Mouse (Mus musculus) heart, adult 8-10 months (tissue): ENCODE measurements around the gene Snupn. TPM values are rescaled to one million over a fixed set of nuclear protein-coding genes. Genes with fewer than 3 reads are reported as not detected.
"Not testable (repeated sequence)": the region's sequence is repeated elsewhere in the genome, so short reads cannot be mapped to it uniquely, and the experiment has no call there.

Source experiments
- DNase-seq: peaks from one replicate; pipeline ENCODE4 v3.0.0; 2022; ENCODE audit warnings: low spot score
- total RNA-seq, 4 experiments: library from RNA; stranded (reverse); gene quantifications; 2 replicates each; pipeline ENCODE4 v1.2.4; 2022

Gene Snupn
- total RNA-seq = 10 to 100 TPM in 2 of 4 experiments, 1 to 10 TPM in 2; 9.1 to 11.4 (median 10.3) TPM

DNA sequence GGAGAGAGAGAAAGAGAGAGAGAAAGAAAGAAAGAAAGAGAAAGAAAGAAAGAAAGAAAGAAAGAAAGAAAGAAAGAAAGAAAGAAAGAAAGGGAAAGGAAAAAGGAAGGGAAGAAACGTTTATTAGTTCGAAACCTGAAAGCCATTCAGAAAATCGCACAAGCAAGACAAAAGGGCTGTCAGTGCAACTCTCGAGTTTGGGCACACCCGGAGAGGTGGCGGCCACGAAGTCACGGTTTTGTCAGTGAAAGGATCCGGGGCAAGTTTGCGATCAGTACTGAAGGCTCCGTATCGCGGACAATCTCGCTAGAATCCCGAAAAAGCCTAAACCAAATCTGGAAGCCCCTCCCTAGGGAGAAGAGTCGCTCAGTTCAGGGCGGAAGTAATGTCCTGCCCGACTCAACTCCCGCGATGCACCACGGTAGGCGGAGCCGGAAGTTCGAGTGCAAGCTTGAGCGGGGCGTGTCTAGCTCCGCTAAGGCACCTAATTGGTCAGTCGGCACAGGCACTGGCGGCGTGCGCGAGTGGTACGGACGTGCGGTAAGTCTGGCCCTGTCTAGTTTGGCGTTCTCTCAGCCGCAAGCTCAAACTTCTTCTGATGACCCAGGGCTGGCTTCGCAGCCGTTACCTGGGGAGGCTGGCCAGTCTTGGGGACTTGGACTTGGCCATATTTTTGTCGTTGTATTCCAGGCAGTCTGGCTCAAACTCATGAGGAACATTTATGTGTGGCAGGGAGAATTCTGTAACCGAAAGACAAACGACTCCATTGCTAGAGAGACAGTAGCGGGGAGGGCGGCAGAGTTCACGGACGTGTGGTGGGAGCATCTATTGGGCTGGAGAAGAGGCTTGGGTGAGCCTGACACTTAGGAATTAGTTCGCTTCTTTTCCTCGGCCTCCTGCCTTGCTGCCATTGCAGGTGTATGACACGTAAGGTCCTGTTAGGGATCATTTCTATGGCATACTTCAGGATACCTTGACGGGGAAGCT, at the start of gene Snupn:
Snupn (plus strand) TSS at position 465 of the 987 bp plus-strand sequence.
- DNase-seq = peak; percentile 99

DNA sequence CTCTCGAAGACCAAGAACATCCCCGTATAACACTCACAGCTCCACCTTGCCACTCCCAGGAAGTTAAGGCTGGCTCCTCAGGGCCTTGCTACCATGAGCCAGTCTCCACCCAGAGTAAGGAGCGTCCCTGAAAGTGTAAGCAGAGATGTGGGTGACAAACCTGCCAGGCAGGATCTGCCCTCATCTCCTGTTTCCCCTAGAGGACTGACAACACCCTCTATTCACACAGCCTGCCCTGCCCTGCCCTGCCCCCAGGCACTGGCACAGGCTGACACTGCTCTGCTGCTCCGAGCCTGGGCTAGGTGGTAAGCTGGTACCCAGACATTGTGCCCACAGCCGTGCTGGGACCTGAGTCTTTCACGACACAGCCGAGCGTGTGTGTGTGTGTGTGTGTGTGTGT, 49.5 kb upstream of the Snupn start:
- DNase-seq = no peak

DNA sequence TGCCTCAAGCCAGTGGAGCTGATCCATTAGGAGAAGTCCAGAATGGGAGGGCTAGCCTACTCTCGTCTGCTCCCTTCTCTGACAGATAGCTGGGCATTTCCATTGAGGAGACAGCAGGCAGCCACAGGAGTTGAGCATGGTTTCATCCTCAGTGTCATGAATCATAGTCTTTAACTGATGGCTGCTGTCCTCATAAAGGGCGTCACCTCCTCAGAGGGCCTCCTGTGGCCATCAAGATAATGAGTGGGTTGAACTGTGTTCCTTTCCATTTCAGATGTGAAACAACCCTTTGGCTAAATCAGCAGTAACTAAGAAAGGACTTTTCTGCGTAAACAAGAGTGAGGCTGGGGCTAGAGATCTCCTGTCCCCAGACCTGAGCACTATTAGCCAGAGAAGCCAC, 47.0 kb upstream of the Snupn start:
- no peak for DNase-seq

DNA sequence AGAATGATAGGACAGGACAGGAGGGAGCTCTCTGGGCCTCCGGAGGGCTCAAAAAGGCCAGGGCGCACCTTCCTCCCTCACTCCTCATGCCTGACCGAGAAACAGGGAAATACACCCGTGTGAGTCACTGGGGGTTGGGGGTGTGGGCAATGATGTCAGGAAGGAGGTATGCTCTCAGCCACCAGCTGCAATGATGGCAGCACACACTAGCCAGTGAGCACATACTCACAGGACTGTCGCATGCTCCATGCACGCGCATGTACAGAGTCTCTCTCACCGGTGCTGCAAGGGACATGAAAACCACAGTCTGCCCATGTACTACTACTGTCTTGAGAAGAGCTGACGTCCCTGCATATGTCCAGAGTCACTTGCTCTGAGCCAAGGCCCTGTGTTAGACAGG, 43.1 kb upstream of the Snupn start:
- no peak for DNase-seq

DNA sequence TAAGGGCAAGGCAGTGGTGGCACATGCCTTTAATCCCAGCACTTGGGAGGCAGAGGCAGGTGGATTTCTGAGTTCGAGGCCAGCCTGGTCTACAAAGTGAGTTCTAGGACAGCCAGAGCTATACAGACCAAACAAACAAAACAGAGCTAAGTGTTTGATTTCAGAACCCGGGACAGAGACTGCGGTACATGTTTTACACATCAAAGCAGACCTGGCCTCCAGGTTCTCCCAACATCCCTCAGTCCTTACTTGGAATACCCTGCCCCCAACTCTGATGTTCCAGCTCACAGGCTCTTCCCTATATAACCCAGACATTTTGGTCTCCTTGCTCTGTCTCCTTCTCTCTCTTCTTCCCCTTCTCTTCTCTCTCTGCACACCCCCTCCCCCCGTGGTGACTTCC, 40.7 kb upstream of the Snupn start:
- DNase-seq = not testable (repeated sequence)

DNA sequence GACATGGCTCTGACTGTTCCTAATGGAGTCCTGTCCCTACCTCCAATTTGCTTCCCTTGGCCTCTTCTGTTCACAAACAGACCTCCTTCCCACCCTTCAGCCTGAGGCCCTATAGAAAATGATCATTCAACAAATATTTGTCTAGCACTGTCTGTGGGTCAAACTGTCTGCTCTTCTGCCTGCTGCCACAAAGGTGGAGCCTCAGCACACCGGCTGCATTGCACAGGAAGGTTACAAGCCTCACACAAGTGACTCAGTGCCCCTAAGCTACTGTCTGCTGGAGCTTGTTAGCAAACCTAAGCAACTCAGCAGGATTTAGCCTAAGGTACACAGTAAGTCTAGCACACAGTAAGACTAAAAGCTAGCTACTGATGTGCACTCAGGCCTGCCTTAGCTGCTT, 39.7 kb upstream of the Snupn start:
- DNase-seq = no peak

DNA sequence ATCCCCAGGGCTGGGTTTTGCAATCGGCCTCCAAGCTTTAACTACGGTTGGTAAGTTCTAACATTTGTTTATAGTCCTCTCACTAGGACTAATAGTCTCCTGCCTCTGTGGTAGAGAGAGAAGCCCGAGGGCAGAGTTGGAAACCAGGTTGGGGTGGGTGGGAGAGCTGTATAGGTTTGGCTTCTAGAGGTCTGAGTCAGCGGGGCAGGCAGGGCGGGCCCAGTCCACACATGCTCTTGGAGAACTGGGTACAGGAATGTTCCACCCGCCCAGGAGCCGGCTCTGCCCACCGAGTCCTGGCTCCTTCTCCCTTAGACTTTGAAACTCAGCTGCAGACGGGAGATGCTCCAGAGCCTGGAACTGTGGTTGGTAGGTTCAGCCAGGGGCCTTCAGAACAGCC, 36.7 kb upstream of the Snupn start:
- DNase-seq = no peak

DNA sequence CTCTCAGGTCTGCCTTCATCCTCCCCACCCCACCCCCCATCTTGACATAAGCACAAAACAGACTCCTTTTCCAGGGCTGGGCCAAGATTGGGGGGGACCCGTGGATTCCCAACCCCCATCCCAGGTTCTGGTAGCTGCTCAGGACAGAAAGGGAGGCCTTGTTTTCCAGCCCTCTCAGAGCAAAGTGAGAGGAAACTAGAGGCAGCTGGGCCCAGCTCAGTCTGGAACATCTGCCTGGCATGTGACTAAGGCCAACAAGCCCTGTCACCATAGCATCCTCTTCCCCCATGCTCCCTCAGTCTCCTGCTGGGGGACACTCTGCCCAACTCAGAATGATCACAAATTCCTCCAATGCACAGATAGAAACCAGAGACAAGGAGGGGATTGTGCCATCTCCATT, 35.6 kb upstream of the Snupn start:
- no peak for DNase-seq

DNA sequence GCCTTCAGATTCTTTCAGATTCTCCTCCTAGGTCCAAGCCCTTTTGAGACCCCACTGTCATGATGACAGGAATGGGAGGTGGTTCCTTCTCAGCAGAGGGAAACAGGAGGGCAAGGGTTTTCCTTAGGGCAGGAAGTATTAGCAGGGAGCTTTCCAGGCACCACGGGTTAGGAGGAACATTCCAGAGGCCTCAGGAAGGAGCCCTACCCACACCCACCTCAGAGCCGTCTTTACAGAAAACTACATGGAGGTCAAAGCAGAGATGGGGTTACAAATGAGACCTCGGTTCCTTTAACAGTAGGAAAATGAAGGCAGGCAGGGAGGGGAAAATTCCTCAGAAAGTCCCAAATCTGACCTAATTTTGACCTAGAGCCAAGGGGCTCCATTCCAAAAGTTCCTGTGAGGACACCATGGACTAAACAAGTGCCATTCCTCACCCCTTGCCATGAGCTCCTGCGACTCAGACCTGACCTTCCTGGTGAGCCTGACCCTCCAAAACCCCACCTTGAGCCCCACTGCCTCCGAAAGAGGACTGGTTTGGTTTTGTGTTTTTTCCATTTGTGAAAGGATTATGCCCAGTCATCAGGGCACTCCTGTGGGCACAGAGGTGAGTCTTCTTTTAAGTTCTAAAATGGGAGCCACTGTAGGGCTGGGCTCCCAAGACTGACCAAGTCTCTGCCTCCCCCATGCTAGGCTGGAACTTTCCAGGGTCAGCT, 34.8 kb upstream of the Snupn start:
- peak; percentile 62 for DNase-seq

DNA sequence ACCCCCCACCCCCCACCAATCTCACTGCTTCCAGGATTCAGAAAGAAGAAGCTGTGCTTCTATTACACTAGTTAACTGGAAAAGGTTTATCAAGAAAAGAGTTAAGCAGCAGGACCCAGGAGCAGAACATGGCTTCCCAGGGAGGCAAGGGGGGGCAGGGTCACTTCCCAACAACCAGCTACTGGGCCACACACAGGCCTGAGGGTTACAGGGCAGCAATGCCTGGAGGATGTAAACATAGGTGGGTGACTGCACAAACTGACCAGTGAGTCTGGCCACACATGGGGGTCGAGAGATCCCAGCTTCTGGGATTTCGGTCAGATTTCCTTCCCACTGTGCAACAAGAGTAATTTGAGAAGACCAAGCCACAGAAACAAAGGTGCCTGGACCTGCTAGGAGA, 33.5 kb upstream of the Snupn start:
- no peak for DNase-seq

DNA sequence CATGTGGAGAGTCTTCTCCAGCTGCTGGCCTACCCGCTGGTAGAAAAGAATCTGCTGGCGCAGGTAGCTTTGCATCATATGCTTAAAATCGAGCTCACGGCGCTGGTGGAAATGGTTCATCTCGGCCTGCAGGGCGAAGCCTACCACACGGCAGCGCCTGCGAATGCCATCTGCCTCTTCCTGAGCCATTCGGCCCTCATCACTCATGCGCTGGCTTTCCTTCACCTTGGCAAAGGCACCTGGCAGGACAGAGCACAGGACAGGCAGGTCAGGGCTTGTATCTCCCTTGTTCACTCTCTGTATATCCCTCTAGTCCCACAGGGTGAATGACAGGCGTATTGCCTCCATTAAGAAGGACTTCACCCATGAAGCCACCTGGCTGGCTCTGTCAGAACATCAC, 32.2 kb upstream of the Snupn start:
- no peak for DNase-seq

DNA sequence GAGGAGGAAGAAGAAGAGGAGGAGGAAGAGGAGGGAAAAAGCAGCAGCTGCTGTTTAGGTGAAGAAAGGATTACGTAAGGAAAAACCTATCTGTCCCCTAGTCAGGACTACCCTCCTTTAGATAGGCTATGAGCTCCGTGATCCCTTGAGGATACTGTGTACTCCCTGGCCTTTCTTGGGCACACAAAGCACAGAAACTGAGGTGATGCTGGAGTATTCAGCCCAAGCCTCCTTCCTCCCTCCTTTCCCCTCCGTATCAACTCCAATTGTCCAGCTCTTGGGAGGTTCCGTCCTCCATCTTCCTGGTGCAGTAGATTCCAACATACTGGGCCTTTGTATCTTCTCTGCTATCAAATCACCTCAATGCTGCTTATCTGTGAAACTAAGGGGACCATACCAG, 27.9 kb upstream of the Snupn start:
- no peak for DNase-seq

DNA sequence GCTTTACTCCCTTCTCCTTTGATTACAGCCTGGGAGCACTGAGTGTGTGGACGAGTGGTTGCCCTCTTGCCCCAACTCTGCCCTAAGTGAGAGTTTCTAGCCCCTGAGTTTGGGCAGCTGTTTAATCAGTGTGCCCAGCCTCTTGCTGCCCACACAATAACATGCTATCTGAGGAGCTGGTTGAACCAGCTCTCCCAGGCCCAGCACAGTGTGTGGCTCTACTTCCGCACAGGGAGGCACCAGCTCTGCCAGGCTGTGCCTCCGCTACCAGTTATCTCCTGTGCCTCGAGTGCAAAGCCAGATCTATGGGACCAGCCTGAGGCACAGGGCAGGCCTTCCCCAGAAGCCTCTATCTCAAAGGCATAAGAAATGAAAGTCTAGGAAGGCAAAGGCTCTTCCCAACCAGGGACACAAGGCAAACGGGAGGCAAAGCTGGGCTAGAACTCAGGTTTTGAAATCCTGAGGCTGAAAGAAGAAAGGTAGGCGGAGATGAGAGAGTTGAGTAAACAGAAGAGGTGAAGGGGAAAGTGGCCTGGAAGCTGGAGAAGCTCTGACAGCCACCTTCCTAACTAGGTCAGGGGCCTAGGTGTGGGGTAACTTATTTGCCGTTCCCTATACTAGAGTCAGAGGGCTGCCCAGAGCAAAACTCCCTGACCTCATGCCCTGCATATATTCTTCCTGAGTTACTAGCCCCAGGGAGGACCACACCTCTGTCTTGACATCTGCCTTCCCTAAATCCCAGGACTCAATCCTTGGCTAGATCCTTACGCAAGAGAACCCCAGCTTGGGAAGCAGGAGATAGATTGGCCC, 26.6 kb upstream of the Snupn start:
- DNase-seq = no peak

DNA sequence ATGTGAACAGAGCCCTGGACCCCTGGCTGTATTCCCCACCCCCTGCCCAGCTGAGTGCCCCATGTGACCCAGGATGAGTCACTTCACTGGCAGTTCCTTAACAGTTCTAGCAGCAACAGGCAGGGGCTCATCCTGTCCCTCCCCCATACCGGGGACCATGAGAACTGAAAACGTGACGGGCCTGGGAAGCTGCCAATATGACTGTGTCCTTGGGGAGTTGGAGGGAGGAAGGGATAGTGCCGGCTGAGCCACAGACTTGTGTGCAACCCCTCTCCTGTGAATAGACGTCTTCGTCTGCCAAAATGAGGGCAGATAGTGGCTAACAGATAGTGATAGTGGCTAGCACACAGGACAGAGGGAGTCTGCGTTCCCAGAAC, 26.0 kb upstream of the Snupn start:
- peak; percentile 95 for DNase-seq

DNA sequence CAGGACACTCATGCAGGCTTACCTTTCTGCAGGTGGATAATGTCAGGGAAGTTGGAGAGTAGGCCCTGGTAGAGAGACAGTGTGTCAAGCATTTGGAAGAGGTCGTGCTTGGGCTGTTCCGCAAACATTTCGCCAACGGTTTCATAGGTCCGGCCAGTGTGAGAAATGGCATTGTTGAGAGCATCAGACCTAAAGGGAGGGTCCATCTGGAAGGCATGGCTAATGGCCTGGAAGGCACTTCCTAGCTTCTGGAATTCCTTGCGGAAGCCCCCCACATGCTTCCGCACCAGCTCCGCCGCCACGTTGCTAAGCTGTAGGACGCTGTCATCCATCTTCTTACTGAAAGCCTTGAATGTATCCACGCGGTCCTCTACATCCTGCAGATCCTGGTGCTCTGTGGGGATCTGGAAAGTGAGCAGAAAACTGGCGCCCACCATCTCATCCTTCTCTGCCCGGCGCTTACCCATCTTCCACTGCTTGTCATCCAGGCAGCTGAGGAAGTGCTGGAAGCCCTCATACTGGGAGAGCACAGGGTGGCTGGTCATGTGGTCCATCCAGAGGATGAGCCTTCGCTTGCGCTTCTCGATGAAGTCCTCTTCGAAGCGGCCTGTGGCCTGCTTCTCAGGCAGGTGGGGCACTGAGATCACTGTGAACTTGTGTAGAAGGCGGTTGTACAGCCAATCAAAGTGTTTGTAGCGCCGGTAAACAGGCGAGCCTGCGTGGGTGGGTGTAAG, 25.2 kb upstream of the Snupn start:
- no peak for DNase-seq

DNA sequence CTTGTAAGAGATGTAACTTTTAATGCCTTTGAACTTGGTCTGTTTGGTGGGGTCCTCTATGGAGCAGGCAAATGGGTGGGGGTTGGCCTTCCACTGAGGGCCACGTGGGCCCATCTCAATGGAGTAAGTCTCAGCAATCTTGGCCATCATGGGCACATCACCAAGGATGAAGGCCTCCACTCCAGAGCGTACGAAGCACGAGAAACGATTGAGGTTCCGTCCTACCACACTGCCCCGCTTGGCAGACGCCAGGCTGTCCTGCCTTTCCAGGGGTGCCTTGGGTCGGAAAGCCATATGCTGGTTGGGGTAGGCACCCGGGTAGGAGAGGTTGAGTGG, 24.7 kb upstream of the Snupn start:
- DNase-seq = no peak

DNA sequence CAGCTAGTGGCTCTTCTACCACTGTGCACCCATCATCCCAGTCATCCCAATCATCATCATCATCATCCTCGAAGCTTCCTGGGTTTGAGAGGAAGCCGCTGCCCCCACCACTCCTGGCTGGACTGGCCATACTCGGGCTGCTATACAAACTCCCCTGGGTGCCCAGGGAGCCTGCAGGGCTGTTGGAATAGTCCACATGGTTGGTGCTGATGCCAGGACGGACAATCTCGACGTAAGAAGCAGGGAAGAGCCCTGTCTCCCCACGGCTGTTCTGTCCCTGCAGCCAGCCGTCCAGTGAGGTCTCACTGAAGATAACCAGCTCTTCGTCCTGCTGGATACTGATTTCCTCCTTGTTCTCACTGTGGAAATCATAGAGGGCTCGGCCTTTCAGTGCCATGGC, 24.3 kb upstream of the Snupn start:
- DNase-seq = no peak

DNA sequence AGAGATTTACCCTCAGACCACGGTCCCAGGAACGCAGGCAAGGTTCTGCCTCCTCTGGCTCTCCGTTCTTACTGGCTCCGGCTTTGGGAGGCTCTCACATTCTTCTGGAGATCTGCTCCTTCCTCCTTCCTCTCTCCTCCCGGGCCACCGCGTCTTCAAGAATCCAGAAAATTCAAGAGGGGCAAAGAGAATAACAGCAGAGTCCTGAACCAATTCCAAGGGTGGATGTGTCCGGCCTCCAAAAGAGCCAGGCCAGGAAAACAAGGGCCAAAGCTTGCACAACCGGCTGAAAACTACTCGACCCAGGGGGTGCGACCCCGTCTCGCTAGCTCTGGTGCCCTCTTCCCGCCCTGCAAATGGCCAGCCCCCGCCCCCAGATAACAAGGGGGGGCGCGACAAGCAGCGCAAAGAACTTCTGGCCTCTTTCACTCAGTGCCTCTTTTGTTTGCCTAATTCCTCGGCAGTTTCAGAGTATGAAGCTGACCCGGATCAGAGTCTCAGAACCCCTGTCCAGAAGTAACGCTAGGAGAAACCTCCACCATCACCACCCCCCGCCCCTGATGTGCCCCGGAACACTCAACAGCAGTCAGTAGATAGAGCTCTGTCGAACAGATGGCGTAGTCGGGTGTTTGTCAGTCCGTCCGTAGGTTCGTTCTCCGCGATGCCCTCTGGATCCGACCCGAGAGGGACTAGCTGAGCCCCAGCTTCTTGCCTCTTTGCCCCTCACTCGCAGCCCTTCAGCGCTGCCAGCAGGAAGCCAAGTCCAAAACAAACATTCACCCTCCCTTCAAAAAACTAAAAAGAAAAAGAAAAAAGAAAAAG, 23.3 kb upstream of the Snupn start:
- DNase-seq = peak; percentile 58

DNA sequence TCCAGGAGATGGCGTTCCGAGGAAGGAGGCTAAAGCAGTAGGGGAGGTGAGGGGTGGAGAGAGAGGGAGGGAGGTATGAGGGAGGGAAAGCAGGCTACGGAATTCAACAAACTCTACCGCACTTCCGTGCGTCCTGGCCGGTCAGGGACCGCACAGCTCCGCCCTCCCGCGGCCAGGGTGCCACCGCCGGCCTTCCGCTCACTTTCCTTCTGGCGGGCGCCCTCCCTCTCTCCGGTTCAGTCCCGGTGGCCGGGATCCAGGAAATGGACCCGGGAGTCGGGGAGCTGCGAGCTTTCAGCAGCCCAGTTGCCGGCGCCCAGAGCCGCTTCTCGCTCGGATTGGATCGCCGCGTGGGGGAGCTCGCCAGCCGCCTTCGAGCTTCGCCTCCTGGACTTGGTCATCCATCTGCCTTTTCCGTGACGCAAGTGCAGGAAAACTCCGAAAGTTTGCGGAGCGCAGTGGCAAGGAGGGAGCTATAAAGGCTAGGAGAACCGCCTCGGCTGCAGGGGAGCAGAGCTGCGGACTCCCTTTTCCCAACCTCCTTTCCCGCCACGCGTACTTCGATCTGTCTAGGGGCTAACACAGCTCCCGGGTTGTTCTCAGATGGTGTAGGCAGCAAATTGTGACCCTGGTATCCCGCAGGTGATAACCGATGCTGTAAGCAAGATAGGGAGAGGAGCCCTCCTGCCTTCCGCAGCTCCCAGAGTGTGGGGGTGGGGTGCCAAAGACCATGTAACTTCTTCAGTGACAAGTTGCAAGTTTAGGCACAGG, 22.5 kb upstream of the Snupn start, which contains the start of gene Snx33:
Snx33 (minus strand) TSS at position 331 of the 771 bp plus-strand sequence.
- peak; percentile 93 for DNase-seq

DNA sequence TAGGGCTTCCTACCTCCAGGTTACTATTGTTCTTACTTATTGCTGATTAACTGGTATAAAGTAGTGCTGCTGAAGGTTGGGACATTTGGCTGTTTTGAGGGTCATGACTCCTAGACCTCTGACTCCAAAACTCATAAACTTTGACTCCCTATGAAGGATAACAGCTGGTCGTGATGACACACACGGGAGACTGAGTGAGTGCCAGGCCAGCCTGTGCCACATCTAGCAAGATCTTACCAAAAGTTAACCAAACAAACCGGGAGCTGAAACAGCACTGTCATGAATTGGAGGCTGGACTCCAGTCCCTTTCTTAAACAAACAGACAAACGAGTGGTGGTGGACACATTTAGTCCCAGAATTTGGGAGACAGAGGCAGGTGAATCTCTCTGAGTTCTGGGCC, 21.2 kb upstream of the Snupn start:
- DNase-seq = no peak
